Mouse (Mus musculus): Measurements from ENCODE around the gene Cib3.

Gene Cib3

GRCm38 (mm10) chr8:72210710-72211109, 1.9 kb downstream of the Cib3 start:
- in situ Hi-C loops (cut with MboI), result no loop called here

- in situ Hi-C loops (cut with MboI), result no loop called here
These were observed 2.4 kb downstream of the Cib3 start for GRCm38 (mm10) chr8:72210222-72210621.

GRCm38 (mm10) chr8:72208582-72208981, 4.1 kb downstream of the Cib3 start:
- in situ Hi-C loops (cut with MboI), result no loop called here

- in situ Hi-C loops (cut with MboI), result no loop called here
These were observed 14.6 kb downstream of the Cib3 start for GRCm38 (mm10) chr8:72197997-72198396.

- in situ Hi-C loops (cut with MboI), result no loop called here
These were observed 20.6 kb downstream of the Cib3 start for GRCm38 (mm10) chr8:72192065-72192464.

- in situ Hi-C loops (cut with MboI), result no loop called here
These were observed 22.5 kb downstream of the Cib3 start for GRCm38 (mm10) chr8:72190215-72190539.

GRCm38 (mm10) chr8:72189417-72190214, 23.0 kb downstream of the Cib3 start, which contains the start of gene Hsh2d:
TSS of gene Hsh2d (plus strand) at chr8:72189638.
- in situ Hi-C loops (cut with MboI), result no loop called here

GRCm38 (mm10) chr8:72187793-72188331, 24.8 kb downstream of the Cib3 start:
- in situ Hi-C loops (cut with MboI), result no loop called here

GRCm38 (mm10) chr8:72183554-72184202, 29.0 kb downstream of the Cib3 start:
- in situ Hi-C loops (cut with MboI), result no loop called here

GRCm38 (mm10) chr8:72177346-72177925, 35.2 kb downstream of the Cib3 start:
- in situ Hi-C loops (cut with MboI), result loop anchor here (10.0 kb wide), 1 partner anchor 187 kb away; no protein-coding TSS in a partner anchor

- in situ Hi-C loops (cut with MboI), result loop anchor here (10.0 kb wide), 1 partner anchor 195 kb away; no protein-coding TSS in a partner anchor
These were observed 42.9 kb downstream of the Cib3 start for GRCm38 (mm10) chr8:72169681-72170249.

- in situ Hi-C loops (cut with MboI), result no loop called here
These were observed 43.5 kb downstream of the Cib3 start for GRCm38 (mm10) chr8:72169098-72169668.

GRCm38 (mm10) chr8:72162821-72163220, 49.8 kb downstream of the Cib3 start:
- in situ Hi-C loops (cut with MboI), result no loop called here

GRCm38 (mm10) chr8:72160707-72161697, 51.6 kb downstream of the Cib3 start, which contains the start of gene Rab8a:
TSS of gene Rab8a (plus strand) at chr8:72161200.
- in situ Hi-C loops (cut with MboI), result no loop called here

- in situ Hi-C loops (cut with MboI), result no loop called here
These were observed 52.6 kb downstream of the Cib3 start for GRCm38 (mm10) chr8:72160007-72160406.

- in situ Hi-C loops (cut with MboI), result no loop called here
These were observed 53.9 kb downstream of the Cib3 start for GRCm38 (mm10) chr8:72158726-72159125.

- in situ Hi-C loops (cut with MboI), result no loop called here
These were observed 54.5 kb downstream of the Cib3 start for GRCm38 (mm10) chr8:72158096-72158495.
